Mouse (Mus musculus) testis, adult 2 months (tissue): ENCODE data around the gene Tmem14a. TPM values are rescaled to one million over a fixed set of nuclear protein-coding genes. Genes with fewer than 3 reads are reported as not detected.

Experiments used
- H3K27ac ChIP-seq: fragments of 200-500 bp; 2 replicates; pipeline ENCODE4 v1.5.1; 2012; ENCODE audit warnings: low read depth, low read length; ENCODE audit not compliant: control insufficient read depth, insufficient read depth
- H3K27me3 ChIP-seq: fragments of 200-500 bp; 2 replicates; pipeline ENCODE4 v1.6.1; 2012; ENCODE audit warnings: mild to moderate bottlenecking, low read length, moderate library complexity; ENCODE audit not compliant: control insufficient read depth, insufficient read depth
- H3K36me3 ChIP-seq: fragments of 200-500 bp; 2 replicates; pipeline ENCODE4 v1.6.1; 2012; ENCODE audit warnings: mild to moderate bottlenecking, low read length; ENCODE audit not compliant: control insufficient read depth, insufficient read depth
- H3K4me1 ChIP-seq: fragments of 200-500 bp; 2 replicates; pipeline ENCODE4 v1.6.1; 2012; ENCODE audit warnings: low read length; ENCODE audit not compliant: control insufficient read depth, insufficient read depth
- H3K4me3 ChIP-seq: fragments of 200-500 bp; 2 replicates; pipeline ENCODE4 v1.5.1; 2012; ENCODE audit warnings: low read depth, mild to moderate bottlenecking, low read length, moderate library complexity, mixed read lengths; ENCODE audit not compliant: control insufficient read depth
- CTCF ChIP-seq: fragments of 200-500 bp; IDR thresholded peaks from 2 replicates; pipeline ENCODE4 v1.5.1; 2012; ENCODE audit warnings: low read depth, mild to moderate bottlenecking, inconsistent platforms, low read length, moderate library complexity; ENCODE audit not compliant: control insufficient read depth, insufficient read depth, insufficient replicate concordance
- POLR2A ChIP-seq: fragments of 200-500 bp; IDR thresholded peaks from 2 replicates; pipeline ENCODE4 v1.6.1; 2012; ENCODE audit warnings: low read depth, mild to moderate bottlenecking, inconsistent platforms, low read length, moderate library complexity; ENCODE audit not compliant: control insufficient read depth
- polyA plus RNA-seq: library from polyadenylated mRNA; depleted of rRNA; stranded (reverse); fragments of >200 nt; gene quantifications from 2 replicates; pipeline ENCODE4 v1.2.3, GENCODE M21; 2012

Tmem14a gene
- polyA plus RNA-seq, 1 experiment = 0.74 TPM

DNA sequence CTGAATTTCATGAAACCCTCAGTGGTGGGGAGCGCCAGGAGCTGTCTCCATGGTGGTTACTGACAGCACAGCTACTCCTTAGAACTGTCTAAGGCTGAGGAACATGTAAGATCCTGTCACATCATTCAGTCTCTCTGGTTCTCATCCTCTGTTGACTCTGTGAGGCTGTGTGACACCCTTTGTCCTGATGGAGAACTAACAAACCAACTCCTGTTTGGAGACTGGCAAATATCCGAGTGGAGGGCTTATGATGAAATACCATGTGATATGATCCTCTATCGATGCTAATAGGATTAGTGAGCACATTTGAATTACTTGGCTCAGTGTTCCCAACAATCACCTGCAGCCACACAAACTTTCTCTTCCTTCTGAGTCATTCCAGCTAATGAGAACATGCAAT is 27.8 kb downstream of the Tmem14a start:
- no peaks in the 10 kb centered on the region for H3K27me3 ChIP-seq
- no peaks in the 10 kb centered on the region for H3K36me3 ChIP-seq
- H3K27ac ChIP-seq = no peak overlapping the region
- H3K4me3 ChIP-seq = no peak overlapping the region
- H3K4me1 ChIP-seq = no peaks in the 10 kb centered on the region; the same call in 1 of the 2 replicates
- TF ChIP-seq POLR2A (no peak), CTCF (no peak)

DNA sequence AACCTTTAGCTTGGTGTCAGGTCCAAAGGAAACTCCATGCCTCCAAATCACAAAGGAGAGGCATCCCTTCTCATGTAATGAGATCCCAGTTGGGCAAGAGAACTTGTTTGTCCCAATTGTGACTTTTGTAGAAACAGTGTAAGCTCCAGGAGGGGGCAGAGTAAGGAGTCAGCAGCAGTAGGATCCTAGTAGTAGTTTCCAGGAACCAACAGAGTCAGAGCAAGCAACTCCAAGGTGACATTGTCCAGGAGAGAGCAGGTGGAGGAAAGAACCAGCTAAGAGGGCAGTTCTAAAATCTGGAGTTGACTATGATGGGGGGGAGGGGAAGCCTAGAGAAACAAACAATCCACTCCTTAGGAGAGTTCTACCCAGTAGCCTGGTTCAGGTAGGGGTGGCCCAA is 29.5 kb downstream of the Tmem14a start:
- Histone ChIP-seq H3K27ac (no peak overlapping the region), H3K27me3 (no peaks in the 10 kb centered on the region), H3K36me3 (no peaks in the 10 kb centered on the region), H3K4me3 (no peak overlapping the region), H3K4me1 (no peaks in the 10 kb centered on the region; the same call in 1 of the 2 replicates)
- TF ChIP-seq POLR2A (no peak), CTCF (no peak)

DNA sequence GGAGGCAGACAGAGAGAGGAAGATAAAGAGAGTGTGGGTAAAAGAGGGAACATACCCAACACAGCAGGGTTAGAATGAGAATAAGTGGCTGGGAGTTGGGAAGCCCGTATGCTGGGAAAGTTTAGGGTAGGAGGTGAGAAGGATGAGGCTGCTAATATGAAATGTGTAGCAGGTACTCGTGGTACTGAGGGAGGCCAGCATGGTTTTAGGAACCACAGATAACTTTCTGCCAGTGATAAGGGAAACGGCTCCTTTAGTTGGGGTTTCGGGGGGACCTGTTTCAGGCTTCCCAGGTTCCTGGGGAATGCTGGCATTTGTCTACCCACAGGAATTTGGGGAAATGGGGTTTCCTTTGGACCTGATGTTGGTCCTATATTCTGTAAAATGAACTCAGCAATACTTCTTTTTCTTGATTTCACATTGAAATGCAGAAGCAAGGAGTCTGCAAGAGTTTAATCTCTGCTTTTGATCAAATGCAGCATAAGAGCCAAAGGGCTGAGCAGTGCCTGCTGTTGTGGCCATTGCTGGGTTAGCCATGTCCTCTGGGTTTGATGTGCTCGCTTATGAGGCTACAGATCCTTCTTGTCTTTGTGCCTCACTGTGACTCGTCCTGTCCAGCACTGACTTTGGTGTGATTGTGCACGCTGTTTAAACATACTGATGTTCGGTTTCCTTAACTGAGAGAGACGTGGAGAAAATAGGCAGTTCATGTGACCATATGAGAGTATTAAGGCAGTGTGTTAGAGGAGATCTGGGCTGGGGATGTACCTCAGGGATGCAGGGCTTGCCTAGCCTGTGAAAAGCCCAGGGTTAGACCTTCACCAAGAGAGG is 30.4 kb downstream of the Tmem14a start:
- Histone ChIP-seq H3K4me3 (no peak overlapping the region), H3K36me3 (no peaks in the 10 kb centered on the region), H3K4me1 (no peaks in the 10 kb centered on the region; the same call in 1 of the 2 replicates), H3K27me3 (no peaks in the 10 kb centered on the region), H3K27ac (no peak overlapping the region)
- TF ChIP-seq POLR2A = no peak
- no peak for TF ChIP-seq CTCF

DNA sequence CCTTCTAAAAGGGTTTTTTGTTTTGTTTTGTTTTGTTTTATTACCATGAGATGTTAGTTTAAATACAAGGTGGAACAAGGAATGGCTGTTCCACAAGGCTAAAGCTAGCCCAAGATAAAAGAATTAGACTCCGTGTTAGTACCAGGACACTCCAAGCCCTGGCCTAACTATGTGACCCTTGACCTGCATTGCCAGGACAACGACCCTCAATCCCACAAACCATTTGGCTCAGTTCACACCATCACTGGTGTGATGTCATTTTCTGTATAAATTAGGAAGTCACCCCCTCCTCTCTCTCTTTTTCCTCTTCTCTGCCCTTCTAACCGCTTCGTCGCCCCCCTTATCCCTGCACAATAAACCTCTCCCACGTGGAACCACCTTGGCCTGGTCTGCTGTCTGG is 33.3 kb downstream of the Tmem14a start:
- TF ChIP-seq POLR2A (no peak), CTCF (no peak)
- no peaks in the 10 kb centered on the region for H3K36me3 ChIP-seq
- H3K4me1 ChIP-seq = no peaks in the 10 kb centered on the region; the same call in 1 of the 2 replicates
- no peaks in the 10 kb centered on the region for H3K27me3 ChIP-seq
- no peak overlapping the region for H3K4me3 ChIP-seq
- no peak overlapping the region for H3K27ac ChIP-seq

DNA sequence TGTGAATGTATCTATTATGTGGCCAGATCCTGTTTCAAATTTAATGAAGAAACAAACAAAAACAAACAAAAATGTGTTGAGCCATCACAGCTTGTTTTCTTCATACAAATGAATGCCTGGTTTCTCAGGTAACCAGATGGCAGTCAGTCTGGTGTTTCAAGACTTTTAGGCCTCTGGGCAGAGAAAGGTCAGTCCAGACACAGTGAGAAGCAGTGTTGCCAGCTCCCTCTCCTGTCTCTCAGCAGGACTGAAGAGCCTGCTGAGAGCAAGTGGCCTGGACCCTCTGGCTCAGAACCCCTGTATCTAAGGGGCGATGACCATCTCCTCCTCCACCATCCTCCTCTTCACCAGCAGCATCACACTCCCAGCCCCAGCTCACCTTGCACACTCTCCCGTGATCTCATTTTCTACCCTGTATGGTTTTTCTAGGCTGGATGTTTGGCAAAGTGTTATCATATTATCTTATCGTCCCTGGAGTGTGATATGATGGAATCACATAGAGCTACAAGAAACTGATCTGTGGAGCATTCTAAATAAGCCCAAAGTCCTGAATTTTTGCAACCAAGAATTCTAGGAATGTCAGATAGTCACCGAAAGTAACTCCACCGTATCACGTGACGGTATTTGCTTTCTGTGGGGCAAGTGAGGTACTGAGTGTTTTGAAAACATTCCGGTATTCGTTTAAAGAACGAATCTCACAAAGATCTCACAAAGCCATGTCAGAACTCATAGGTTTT is 34.4 kb downstream of the Tmem14a start:
- no peaks in the 10 kb centered on the region; the same call in 1 of the 2 replicates for H3K4me1 ChIP-seq
- no peak overlapping the region for H3K4me3 ChIP-seq
- no peak overlapping the region for H3K27ac ChIP-seq
- no peaks in the 10 kb centered on the region for H3K36me3 ChIP-seq
- TF ChIP-seq POLR2A (no peak), CTCF (no peak)
- H3K27me3 ChIP-seq = no peaks in the 10 kb centered on the region

DNA sequence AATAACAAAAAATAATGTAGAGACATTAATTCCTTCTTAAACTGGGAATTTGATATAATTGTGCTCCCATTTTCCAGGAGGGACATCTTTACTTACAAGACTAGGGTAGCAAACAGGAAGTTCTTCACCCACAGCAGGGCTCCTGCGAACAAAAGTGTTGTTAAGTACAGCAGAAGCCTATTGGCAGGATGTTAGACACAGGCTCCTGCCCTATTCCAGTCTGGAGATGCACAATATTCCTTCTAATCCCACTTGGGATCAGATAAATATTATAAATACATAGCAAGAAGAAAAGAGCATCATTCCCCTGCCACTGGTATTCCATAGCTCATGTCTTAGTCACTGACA is 34.9 kb downstream of the Tmem14a start:
- no peak for TF ChIP-seq POLR2A
- TF ChIP-seq CTCF = no peak
- H3K27ac ChIP-seq = no peak overlapping the region
- no peaks in the 10 kb centered on the region for H3K36me3 ChIP-seq
- H3K4me3 ChIP-seq = no peak overlapping the region
- H3K27me3 ChIP-seq = no peaks in the 10 kb centered on the region
- no peaks in the 10 kb centered on the region for H3K4me1 ChIP-seq

DNA sequence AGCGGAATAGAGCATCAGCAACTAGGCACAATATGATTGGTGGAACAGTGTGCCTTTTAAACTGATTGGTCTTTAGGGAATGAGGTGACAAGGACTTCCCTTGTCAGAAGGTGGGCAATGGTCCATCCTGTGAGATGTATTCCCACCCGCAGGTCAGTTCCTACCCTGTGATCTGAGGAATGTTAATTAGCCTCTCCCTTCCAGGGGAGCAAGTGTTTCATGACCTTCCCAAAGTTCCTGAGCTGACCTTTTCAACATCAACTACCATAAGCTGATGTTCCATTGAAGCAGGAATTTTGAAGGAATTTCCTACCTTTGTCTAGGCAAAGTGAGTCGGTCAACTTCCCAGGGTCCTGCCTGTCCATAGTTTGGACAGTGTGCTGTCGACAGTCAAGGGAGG is 35.5 kb downstream of the Tmem14a start:
- H3K4me1 ChIP-seq = no peaks in the 10 kb centered on the region
- no peak overlapping the region for H3K27ac ChIP-seq
- TF ChIP-seq POLR2A (no peak), CTCF (no peak)
- no peaks in the 10 kb centered on the region for H3K27me3 ChIP-seq
- no peaks in the 10 kb centered on the region for H3K36me3 ChIP-seq
- no peak overlapping the region for H3K4me3 ChIP-seq
